Mouse (Mus musculus): ENCODE results near the gene Msi2. TPM values are rescaled to one million over a fixed set of nuclear protein-coding genes. Genes with fewer than 3 reads are reported as not detected.
A peak's percentile ranks its signal among the peaks of the same experiment; 100 is the strongest.

The Msi2 gene
- polyA plus RNA-seq, 1 experiment from 2014 or later = 10.9 TPM

- 83% methylated on average over 4 of the region's 4 CpGs for WGBS
- Histone ChIP-seq H3K27me3 (replicated peaks) (no peaks in the 10 kb centered on the region), H3K4me2 (replicated peaks) (no peak overlapping the region), H3K27ac (no peak overlapping the region), H3K4me3 (replicated peaks) (no peak overlapping the region), H3K9ac (no peak overlapping the region), H3K36me3 (no peaks in the 10 kb centered on the region), H3K4me1 (replicated peaks) (peaks cover 61% of the 10 kb centered on the region), H3K9me3 (no peaks in the 10 kb centered on the region)
- no peak for ATAC-seq
Measured at GRCm38 (mm10) chr11:88558731-88559130, 159.6 kb downstream of the Msi2 start.

GRCm38 (mm10) chr11:88557828-88558580, 160.3 kb downstream of the Msi2 start:
- no peak overlapping the region for H3K9ac ChIP-seq
- WGBS = 41% methylated on average over 6 of the region's 6 CpGs
- H3K27ac ChIP-seq = no peak overlapping the region; the same call in 1 of the 2 replicates
- H3K9me3 ChIP-seq = no peaks in the 10 kb centered on the region
- H3K36me3 ChIP-seq = no peaks in the 10 kb centered on the region
- H3K4me3 ChIP-seq (replicated peaks) = no peak overlapping the region
- H3K4me1 ChIP-seq (replicated peaks) = peaks cover 68% of the 10 kb centered on the region
- no peak for ATAC-seq
- H3K27me3 ChIP-seq (replicated peaks) = no peaks in the 10 kb centered on the region
- H3K4me2 ChIP-seq (replicated peaks) = no peak overlapping the region

GRCm38 (mm10) chr11:88557116-88557768, 161.1 kb downstream of the Msi2 start:
- Histone ChIP-seq H3K27me3 (replicated peaks) (no peaks in the 10 kb centered on the region), H3K9me3 (no peaks in the 10 kb centered on the region), H3K27ac (peak overlapping the region; percentile 60), H3K36me3 (no peaks in the 10 kb centered on the region), H3K4me1 (replicated peaks) (peaks cover 70% of the 10 kb centered on the region), H3K4me3 (replicated peaks) (no peak overlapping the region), H3K9ac (no peak overlapping the region), H3K4me2 (replicated peaks) (no peak overlapping the region)
- WGBS = 45% methylated on average over 4 of the region's 4 CpGs
- ATAC-seq = no peak

- H3K36me3 ChIP-seq = no peaks in the 10 kb centered on the region
- peak overlapping the region; percentile 85 for H3K27ac ChIP-seq
- H3K4me3 ChIP-seq (replicated peaks) = no peak overlapping the region
- 17% methylated on average over 6 of the region's 6 CpGs for WGBS
- peaks cover 66% of the 10 kb centered on the region for H3K4me1 ChIP-seq (replicated peaks)
- peak; percentile 61 for ATAC-seq
- H3K4me2 ChIP-seq (replicated peaks) = peak overlapping the region; percentile 30
- H3K9me3 ChIP-seq = no peaks in the 10 kb centered on the region
- 0 out of 2 replicates have a peak overlapping the region, but pooled peaks have one; percentile 2 for H3K9ac ChIP-seq
- no peaks in the 10 kb centered on the region for H3K27me3 ChIP-seq (replicated peaks)
Measured at GRCm38 (mm10) chr11:88555902-88556549, 162.3 kb downstream of the Msi2 start.

- Histone ChIP-seq H3K27me3 (replicated peaks) (no peaks in the 10 kb centered on the region), H3K36me3 (no peaks in the 10 kb centered on the region), H3K4me1 (replicated peaks) (peaks cover 68% of the 10 kb centered on the region), H3K4me2 (replicated peaks) (0 out of 2 replicates have a peak overlapping the region, but pooled peaks have one; percentile 30), H3K9ac (no peak overlapping the region), H3K9me3 (no peaks in the 10 kb centered on the region), H3K4me3 (replicated peaks) (no peak overlapping the region), H3K27ac (peak overlapping the region; percentile 85)
- WGBS = 40% methylated on average over 8 of the region's 8 CpGs
- peak; percentile 4; the same call in 1 of the 2 replicates for ATAC-seq
Measured at GRCm38 (mm10) chr11:88555232-88555818, 163.0 kb downstream of the Msi2 start.

- Histone ChIP-seq H3K36me3 (no peaks in the 10 kb centered on the region), H3K4me3 (replicated peaks) (no peak overlapping the region), H3K27me3 (replicated peaks) (no peaks in the 10 kb centered on the region), H3K9me3 (no peaks in the 10 kb centered on the region), H3K4me2 (replicated peaks) (no peak overlapping the region), H3K4me1 (replicated peaks) (peaks cover 72% of the 10 kb centered on the region), H3K9ac (no peak overlapping the region), H3K27ac (peak overlapping the region; percentile 73)
- WGBS = 63% methylated on average over 11 of the region's 11 CpGs
- ATAC-seq = peak; percentile 79
Measured at GRCm38 (mm10) chr11:88553521-88554310, 164.6 kb downstream of the Msi2 start.

- H3K27ac ChIP-seq = peak overlapping the region; percentile 73
- peaks cover 66% of the 10 kb centered on the region for H3K4me1 ChIP-seq (replicated peaks)
- peak; percentile 42 for ATAC-seq
- H3K27me3 ChIP-seq (replicated peaks) = no peaks in the 10 kb centered on the region
- H3K9ac ChIP-seq = no peak overlapping the region
- H3K36me3 ChIP-seq = no peaks in the 10 kb centered on the region
- WGBS = 34% methylated on average over 8 of the region's 8 CpGs
- no peaks in the 10 kb centered on the region for H3K9me3 ChIP-seq
- no peak overlapping the region for H3K4me3 ChIP-seq (replicated peaks)
- H3K4me2 ChIP-seq (replicated peaks) = no peak overlapping the region
Measured at GRCm38 (mm10) chr11:88552987-88553386, 165.3 kb downstream of the Msi2 start.

GRCm38 (mm10) chr11:88552385-88552784, 165.9 kb downstream of the Msi2 start:
- no peak overlapping the region for H3K9ac ChIP-seq
- H3K4me3 ChIP-seq (replicated peaks) = no peak overlapping the region
- no peak for ATAC-seq
- H3K27ac ChIP-seq = no peak overlapping the region
- H3K27me3 ChIP-seq (replicated peaks) = no peaks in the 10 kb centered on the region
- H3K4me1 ChIP-seq (replicated peaks) = peaks cover 63% of the 10 kb centered on the region
- no peak overlapping the region for H3K4me2 ChIP-seq (replicated peaks)
- no peaks in the 10 kb centered on the region for H3K36me3 ChIP-seq
- no peaks in the 10 kb centered on the region for H3K9me3 ChIP-seq
- WGBS = 71% methylated on average over 6 of the region's 6 CpGs

GRCm38 (mm10) chr11:88551034-88551433, 167.3 kb downstream of the Msi2 start:
- Histone ChIP-seq H3K27me3 (replicated peaks) (no peaks in the 10 kb centered on the region), H3K4me2 (replicated peaks) (no peak overlapping the region), H3K36me3 (no peaks in the 10 kb centered on the region), H3K9me3 (no peaks in the 10 kb centered on the region), H3K27ac (peak overlapping the region; percentile 57), H3K4me3 (replicated peaks) (no peak overlapping the region), H3K4me1 (replicated peaks) (peaks cover 54% of the 10 kb centered on the region), H3K9ac (no peak overlapping the region)
- 0 out of 2 replicates have a peak, but pooled peaks have one; percentile 9 for ATAC-seq
- 17% methylated on average over 3 of the region's 3 CpGs for WGBS

GRCm38 (mm10) chr11:88550083-88550907, 168.0 kb downstream of the Msi2 start:
- no peak overlapping the region for H3K4me3 ChIP-seq (replicated peaks)
- WGBS = 67% methylated on average over 6 of the region's 6 CpGs
- H3K27ac ChIP-seq = peak overlapping the region; percentile 57
- no peaks in the 10 kb centered on the region for H3K9me3 ChIP-seq
- H3K4me1 ChIP-seq (replicated peaks) = peaks cover 47% of the 10 kb centered on the region
- H3K27me3 ChIP-seq (replicated peaks) = no peaks in the 10 kb centered on the region
- no peaks in the 10 kb centered on the region for H3K36me3 ChIP-seq
- ATAC-seq = no peak
- H3K9ac ChIP-seq = no peak overlapping the region
- H3K4me2 ChIP-seq (replicated peaks) = no peak overlapping the region

- no peak for ATAC-seq
- Histone ChIP-seq H3K9ac (no peak overlapping the region), H3K4me2 (replicated peaks) (no peak overlapping the region), H3K27me3 (replicated peaks) (no peaks in the 10 kb centered on the region), H3K36me3 (no peaks in the 10 kb centered on the region), H3K27ac (no peak overlapping the region), H3K9me3 (no peaks in the 10 kb centered on the region), H3K4me1 (replicated peaks) (peaks cover 41% of the 10 kb centered on the region), H3K4me3 (replicated peaks) (no peak overlapping the region)
- WGBS = 89% methylated on average over 13 of the region's 13 CpGs
Measured at GRCm38 (mm10) chr11:88549529-88549900, 168.8 kb downstream of the Msi2 start.
